Mouse (Mus musculus): ENCODE data around the gene Pcyox1. TPM values are rescaled to one million over a fixed set of nuclear protein-coding genes. Genes with fewer than 3 reads are reported as not detected.

Pcyox1 gene
- polyA plus RNA-seq, 1 experiment from 2014 or later, result 86.4 TPM

DNA sequence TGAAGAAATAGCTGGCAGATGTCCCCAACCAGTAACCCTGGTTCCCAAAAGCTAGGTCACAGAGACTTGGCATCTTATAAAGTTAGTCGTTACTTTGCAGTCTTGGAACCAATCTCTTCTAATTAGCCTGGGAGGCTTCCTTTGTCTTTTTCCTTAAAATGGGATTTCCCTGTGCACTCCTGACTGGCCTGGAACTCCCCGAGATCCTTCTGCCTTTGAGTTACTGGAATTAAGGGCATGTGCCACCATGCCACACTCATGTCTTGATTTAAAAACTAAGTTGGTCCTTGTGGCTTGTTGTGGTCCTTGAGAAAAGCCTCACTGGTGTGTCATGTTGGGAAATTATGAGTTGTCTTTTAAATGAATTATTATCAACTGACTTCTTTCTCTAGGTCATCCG is 18.6 kb downstream of the Pcyox1 start:
- peaks cover 40% of the 10 kb centered on the region for H3K36me3 ChIP-seq
- H3K9me3 ChIP-seq, result no peaks in the 10 kb centered on the region
- H3K9ac ChIP-seq, result no peak overlapping the region
- H3K4me3 ChIP-seq, result no peak overlapping the region
- no peak overlapping the region for H3K4me2 ChIP-seq (replicated peaks)
- H3K27me3 ChIP-seq, result no peaks in the 10 kb centered on the region
- H3K27ac ChIP-seq, result no peak overlapping the region
- H3K4me1 ChIP-seq, result no peaks in the 10 kb centered on the region
- ATAC-seq (ENCODE audit: insufficient number of reproducible peaks, insufficient read depth, low FRiP score, low TSS enrichment), result no peak
- 89% methylated on average over 3 of the region's 3 CpGs for WGBS

DNA sequence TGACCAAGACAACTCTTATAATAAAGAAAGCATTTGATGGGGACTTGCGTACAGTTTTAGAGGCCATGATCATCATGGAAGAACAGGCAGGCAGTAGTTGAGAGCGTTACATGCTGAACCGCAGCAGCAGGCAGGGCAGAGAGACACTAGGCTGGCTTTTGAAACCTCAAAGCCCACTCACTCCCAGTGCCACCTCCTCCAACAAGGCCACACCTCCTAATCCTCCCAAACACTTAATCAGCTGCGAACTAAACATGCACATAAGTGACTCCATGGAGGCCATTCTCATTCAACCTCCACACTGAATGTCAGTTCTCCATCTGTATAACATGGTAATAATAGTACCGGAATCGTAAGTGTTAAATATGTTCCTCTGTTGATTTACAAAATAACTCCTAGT is 23.4 kb downstream of the Pcyox1 start:
- peaks cover 28% of the 10 kb centered on the region for H3K36me3 ChIP-seq
- H3K4me1 ChIP-seq, result peaks cover 20% of the 10 kb centered on the region
- no peaks in the 10 kb centered on the region for H3K9me3 ChIP-seq
- H3K4me2 ChIP-seq (replicated peaks), result no peak overlapping the region
- 96% methylated on average over 6 of the region's 6 CpGs for WGBS
- H3K27ac ChIP-seq, result no peak overlapping the region
- H3K9ac ChIP-seq, result no peak overlapping the region
- no peak for ATAC-seq (ENCODE audit: insufficient number of reproducible peaks, insufficient read depth, low FRiP score, low TSS enrichment)
- no peaks in the 10 kb centered on the region for H3K27me3 ChIP-seq
- no peak overlapping the region for H3K4me3 ChIP-seq

DNA sequence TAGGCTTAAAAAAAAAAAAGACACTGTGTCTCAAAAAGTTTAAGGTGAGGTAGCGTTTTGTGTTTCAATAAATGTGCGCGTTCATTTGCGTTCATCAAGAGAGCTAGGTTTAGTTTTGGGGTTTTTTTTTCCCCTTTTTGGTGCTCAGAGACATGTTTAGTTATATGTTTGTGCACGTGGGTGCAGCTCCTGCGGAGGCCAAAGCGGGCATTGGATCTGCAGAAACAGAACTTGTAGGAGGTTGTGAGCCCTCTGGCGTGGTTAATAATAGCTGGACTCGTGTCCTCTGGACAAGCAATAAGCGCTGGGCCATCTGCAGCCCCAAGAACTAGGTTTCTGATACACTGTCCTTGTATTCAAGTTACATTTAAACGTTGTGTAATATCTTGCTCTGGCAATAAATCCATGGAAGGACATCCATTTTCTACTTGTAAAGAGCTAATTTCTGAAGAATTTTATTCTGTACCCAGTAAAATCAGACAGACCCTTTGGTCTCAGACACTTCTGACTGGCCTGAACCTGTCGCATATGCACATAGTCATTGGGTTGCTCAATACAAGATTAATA is 24.9 kb downstream of the Pcyox1 start:
- 4% methylated on average over 12 of the region's 12 CpGs for WGBS
- Histone ChIP-seq H3K9me3 (no peaks in the 10 kb centered on the region), H3K4me1 (peaks cover 20% of the 10 kb centered on the region), H3K4me2 (replicated peaks) (peak overlapping the region; percentile 90), H3K36me3 (peaks cover 16% of the 10 kb centered on the region), H3K27me3 (no peaks in the 10 kb centered on the region), H3K4me3 (peak overlapping the region; percentile 95), H3K27ac (peak overlapping the region; percentile 84; the same call in 1 of the 2 replicates), H3K9ac (peak overlapping the region; percentile 90)
- ATAC-seq (ENCODE audit: insufficient number of reproducible peaks, insufficient read depth, low FRiP score, low TSS enrichment), result no peak

DNA sequence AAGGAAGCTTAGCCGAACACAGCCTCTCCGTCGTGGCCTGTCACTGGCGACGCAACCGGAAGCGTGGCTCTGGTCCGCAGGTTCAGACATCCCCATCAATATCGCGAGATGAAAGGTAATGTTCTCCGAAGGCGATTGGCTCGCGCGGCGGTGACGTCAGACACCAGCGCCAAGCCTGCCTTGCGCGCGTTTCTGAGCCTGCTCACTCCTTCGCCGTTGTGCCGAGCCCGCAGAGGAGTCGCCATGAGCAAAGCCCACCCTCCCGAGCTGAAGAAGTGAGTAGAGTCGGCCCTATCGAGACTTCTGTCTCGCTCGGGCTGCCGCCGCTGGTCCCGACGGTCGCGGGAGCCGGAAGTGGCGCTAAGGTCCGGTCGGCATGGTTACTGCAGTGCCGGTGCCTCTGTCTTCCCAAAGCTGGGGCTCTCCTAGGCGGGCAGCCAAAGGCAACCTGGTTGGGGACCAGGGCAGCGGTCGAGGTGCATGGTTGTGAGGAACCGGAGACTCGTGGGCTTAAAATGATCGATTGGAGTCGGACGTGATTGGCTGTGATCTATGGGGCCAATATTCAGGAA is 25.5 kb downstream of the Pcyox1 start:
- under 1% methylated on average over 50 of the region's 50 CpGs for WGBS
- Histone ChIP-seq H3K27ac (peak overlapping the region; percentile 84), H3K9ac (peak overlapping the region; percentile 90), H3K27me3 (no peaks in the 10 kb centered on the region), H3K9me3 (no peaks in the 10 kb centered on the region), H3K4me1 (peaks cover 24% of the 10 kb centered on the region), H3K4me2 (replicated peaks) (peak overlapping the region; percentile 90), H3K36me3 (peaks cover 11% of the 10 kb centered on the region), H3K4me3 (peak overlapping the region; percentile 95)
- peak; percentile 93 for ATAC-seq (ENCODE audit: insufficient number of reproducible peaks, insufficient read depth, low FRiP score, low TSS enrichment)

DNA sequence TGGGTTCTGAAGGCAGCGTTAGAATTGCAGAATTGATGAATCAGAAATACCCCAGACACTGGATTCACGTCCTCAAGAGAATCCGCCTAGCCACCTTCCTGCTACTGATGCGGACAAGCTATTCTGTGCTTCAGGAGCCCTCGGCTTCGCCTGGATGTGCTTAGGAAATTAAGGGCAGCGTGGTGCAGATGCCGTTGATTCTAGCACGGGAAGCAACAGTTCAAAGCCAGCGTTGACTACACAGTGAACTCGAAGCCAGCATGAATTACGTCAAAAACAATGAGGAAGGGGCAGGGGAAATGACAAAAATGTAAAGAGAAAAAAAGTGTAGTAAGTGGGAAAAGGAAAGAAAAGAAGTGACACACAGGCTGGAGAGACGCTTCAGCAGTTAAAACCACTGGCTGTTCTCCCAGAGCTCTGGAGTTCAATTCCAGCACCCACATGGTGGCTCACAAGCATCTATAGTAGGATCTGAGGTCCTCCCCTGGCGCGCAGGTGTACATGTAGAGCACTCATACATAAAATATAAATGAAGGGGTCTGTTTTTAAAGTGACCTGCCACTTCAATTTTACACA is 26.1 kb downstream of the Pcyox1 start, which contains the start of gene Snrpg:
TSS of gene Snrpg (plus strand) at position 541 of the 576 bp plus-strand sequence.
- Histone ChIP-seq H3K4me3 (peak within 1 kb of the TSS; percentile 95), H3K27me3 (no peaks in the 10 kb centered on the region), H3K4me2 (replicated peaks) (peak within 1 kb of the TSS; percentile 90), H3K9ac (peak within 1 kb of the TSS; percentile 90), H3K9me3 (no peaks in the 10 kb centered on the region), H3K36me3 (peaks cover 7% of the 10 kb centered on the region; the same call in 1 of the 2 replicates), H3K4me1 (peaks cover 27% of the 10 kb centered on the region), H3K27ac (peak within 1 kb of the TSS; percentile 84)
- 16% methylated on average over 15 of the region's 15 CpGs for WGBS
- ATAC-seq (ENCODE audit: insufficient number of reproducible peaks, insufficient read depth, low FRiP score, low TSS enrichment), result 0 out of 2 replicates have a peak, but pooled peaks have one; percentile 35

DNA sequence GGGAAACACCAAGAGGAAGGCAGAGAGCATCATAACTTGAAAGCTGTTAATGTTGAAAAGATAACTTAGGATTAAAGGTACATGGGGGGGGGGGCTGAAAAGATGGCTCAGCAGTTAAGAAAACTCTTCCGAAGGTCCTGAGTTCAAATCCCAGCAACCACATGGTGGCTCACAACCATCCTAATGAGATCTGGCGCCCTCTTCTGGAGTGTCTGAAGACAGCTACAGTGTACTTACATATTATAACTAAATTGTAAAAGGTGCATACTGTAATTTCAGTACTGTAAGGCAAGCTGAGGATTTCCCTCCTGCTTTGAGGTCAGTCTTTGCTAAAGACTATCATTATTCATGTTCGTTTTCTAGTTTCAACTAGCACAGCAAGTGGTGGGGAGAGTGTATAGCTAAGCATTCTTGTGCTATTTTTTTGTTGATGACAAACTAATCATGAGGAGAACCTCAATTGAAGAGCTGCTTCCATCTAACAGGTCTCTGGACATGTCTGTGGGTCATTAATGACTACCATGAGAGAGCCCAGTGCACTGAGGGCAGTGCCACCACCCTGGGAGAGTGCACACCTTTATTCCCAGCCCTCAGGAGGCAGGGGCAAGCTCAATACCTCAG is 26.8 kb downstream of the Pcyox1 start:
- H3K4me3 ChIP-seq, result peak overlapping the region; percentile 95
- ATAC-seq (ENCODE audit: insufficient number of reproducible peaks, insufficient read depth, low FRiP score, low TSS enrichment), result no peak

DNA sequence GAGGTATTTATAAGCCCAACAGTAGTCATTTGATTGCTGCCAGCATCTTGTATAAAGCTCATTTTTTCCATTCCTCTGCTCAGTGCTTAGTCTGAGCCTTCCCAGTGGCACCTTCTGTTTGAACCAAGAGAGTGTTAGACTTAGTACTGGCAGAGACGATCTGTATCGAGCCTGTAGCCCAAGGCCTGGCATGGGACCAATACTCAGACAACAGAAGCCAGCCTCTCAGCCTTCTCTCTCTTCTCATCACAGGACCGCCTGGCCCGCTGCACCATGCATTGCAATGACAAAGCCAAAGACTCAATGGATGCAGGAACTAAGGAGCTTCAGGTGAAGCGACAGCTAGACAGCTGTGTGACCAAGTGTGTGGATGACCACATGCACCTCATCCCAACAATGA is 28.5 kb downstream of the Pcyox1 start:
- H3K4me3 ChIP-seq, result no peak overlapping the region
- H3K9ac ChIP-seq, result no peak overlapping the region
- 93% methylated on average over 5 of the region's 5 CpGs for WGBS
- no peak overlapping the region for H3K4me2 ChIP-seq (replicated peaks)
- peaks cover 7% of the 10 kb centered on the region; the same call in 1 of the 2 replicates for H3K36me3 ChIP-seq
- ATAC-seq (ENCODE audit: insufficient number of reproducible peaks, insufficient read depth, low FRiP score, low TSS enrichment), result no peak
- H3K27ac ChIP-seq, result no peak overlapping the region
- no peaks in the 10 kb centered on the region for H3K9me3 ChIP-seq
- no peaks in the 10 kb centered on the region for H3K27me3 ChIP-seq
- H3K4me1 ChIP-seq, result peaks cover 30% of the 10 kb centered on the region

More for the DNA sequence above, 26.8 kb downstream of the Pcyox1 start:
- H3K9me3 ChIP-seq, result no peaks in the 10 kb centered on the region
- H3K27ac ChIP-seq, result peak overlapping the region; percentile 84; the same call in 1 of the 2 replicates
- peaks cover 7% of the 10 kb centered on the region; the same call in 1 of the 2 replicates for H3K36me3 ChIP-seq
- peaks cover 27% of the 10 kb centered on the region for H3K4me1 ChIP-seq
- H3K9ac ChIP-seq, result peak overlapping the region; percentile 71; the same call in 1 of the 2 replicates
- no peaks in the 10 kb centered on the region for H3K27me3 ChIP-seq
- 71% methylated on average over 3 of the region's 3 CpGs for WGBS
- H3K4me2 ChIP-seq (replicated peaks), result peak overlapping the region; percentile 90

DNA sequence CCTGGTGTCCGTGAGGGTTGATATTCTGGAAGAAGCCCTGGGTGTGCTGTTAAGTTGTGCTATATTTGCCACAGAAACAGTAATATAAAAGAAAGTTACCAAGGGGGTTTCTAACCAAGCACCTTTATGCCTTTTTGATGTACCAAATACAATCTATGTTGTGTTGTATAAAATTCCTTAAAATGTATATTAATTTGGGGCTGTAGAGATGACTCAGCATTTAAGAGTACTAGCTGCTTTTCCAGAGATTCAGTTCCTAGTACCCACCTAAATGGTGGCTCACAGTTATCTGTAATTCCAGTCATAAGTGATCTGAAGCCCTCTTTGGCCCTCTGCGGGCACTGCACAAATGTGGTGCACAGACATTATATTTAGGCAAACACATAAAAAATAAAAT is 30.1 kb downstream of the Pcyox1 start:
- no peak for ATAC-seq (ENCODE audit: insufficient number of reproducible peaks, insufficient read depth, low FRiP score, low TSS enrichment)

DNA sequence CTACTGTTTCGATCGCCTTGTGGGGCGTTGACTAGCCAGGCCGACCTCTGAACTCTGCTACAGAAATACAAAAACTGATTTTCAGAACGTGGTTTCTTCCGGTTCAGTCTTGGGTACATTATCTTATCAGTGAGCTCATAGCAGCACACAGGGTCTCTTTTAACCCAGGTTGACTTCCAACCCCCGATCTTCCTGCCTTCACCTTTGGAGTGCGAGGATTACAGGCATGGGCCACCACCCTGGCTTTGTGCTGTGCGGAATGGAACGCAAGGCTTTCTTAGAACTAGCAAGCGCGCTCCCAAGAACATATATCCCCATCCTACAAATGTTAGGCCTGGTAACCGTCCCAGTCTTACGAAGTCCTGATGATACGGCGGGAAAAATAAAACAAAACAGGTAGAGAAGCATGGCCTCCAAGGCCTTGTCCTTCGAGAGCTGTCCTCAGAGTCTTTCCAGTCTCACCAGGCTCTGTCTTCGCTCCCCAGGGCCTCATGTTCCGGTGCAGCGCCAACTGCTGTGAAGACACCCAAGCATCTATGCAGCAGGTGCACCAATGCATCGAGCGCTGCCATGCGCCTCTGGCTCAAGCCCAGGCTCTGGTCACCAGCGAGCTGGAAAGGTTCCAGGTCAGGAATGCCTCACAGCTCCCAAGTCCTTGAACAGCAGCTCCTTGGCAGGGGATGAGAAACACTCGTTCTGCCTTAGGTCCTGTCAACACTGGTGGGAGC is 30.7 kb downstream of the Pcyox1 start:
- Histone ChIP-seq H3K9me3 (no peaks in the 10 kb centered on the region), H3K36me3 (peaks cover 7% of the 10 kb centered on the region; the same call in 1 of the 2 replicates), H3K4me2 (replicated peaks) (peak overlapping the region; percentile 81), H3K9ac (peak overlapping the region; percentile 73), H3K4me3 (peak overlapping the region; percentile 68), H3K4me1 (peaks cover 17% of the 10 kb centered on the region), H3K27ac (peak overlapping the region; percentile 74), H3K27me3 (no peaks in the 10 kb centered on the region)
- ATAC-seq (ENCODE audit: insufficient number of reproducible peaks, insufficient read depth, low FRiP score, low TSS enrichment), result no peak
- WGBS, result 45% methylated on average over 25 of the region's 25 CpGs

More for the DNA sequence above, 30.1 kb downstream of the Pcyox1 start:
- H3K4me2 ChIP-seq (replicated peaks), result peak overlapping the region; percentile 81
- no peak overlapping the region for H3K27ac ChIP-seq
- peaks cover 7% of the 10 kb centered on the region; the same call in 1 of the 2 replicates for H3K36me3 ChIP-seq
- peak overlapping the region; percentile 68; the same call in 1 of the 2 replicates for H3K4me3 ChIP-seq
- peaks cover 17% of the 10 kb centered on the region for H3K4me1 ChIP-seq
- H3K9me3 ChIP-seq, result no peaks in the 10 kb centered on the region
- 85% methylated on average over 2 of the region's 2 CpGs for WGBS
- no peaks in the 10 kb centered on the region for H3K27me3 ChIP-seq
- peak overlapping the region; percentile 7; the same call in 1 of the 2 replicates for H3K9ac ChIP-seq

DNA sequence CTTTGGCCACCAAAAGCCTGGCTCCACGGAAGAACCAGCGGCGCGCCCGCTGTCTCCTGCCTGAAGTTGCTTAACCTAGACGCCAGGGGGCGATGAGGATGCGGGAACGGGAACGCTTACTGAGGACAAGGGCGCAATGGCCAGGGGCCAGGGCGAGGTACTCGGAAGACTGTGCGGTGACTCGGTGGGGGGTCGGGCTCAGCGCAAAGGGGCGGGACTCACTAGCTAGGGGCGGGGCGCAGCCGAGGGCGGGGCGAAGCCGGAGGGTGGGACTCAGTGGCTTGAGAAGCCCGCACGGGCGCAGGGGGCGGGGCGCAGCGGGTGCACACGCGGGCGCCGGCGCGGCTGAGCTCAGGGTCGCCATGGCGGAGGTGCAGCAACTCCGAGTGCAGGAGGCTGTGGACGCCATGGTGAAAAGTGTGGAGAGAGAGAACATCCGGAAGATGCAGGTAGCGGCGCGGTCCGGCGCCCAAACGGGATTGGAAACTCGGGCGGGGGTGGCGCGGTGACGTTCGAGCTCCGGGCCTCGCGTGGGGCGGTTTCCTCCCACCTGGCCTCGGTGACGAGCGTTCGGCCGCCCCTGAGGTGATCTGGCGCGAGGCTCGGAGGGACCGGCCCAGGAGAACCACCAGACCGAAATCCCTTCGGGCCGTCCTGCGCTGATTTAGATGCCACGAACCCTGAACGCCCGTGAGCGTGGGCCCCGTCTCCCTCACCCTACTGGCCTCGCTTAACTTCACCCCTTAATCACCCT is 31.4 kb downstream of the Pcyox1 start, which contains the start of gene Fam136a:
TSS of gene Fam136a (plus strand) at position 276 of the 754 bp plus-strand sequence.
- Histone ChIP-seq H3K4me2 (replicated peaks) (peak within 1 kb of the TSS; percentile 81), H3K4me1 (peaks cover 12% of the 10 kb centered on the region), H3K27ac (peak within 1 kb of the TSS; percentile 74), H3K4me3 (peak within 1 kb of the TSS; percentile 68), H3K9ac (peak within 1 kb of the TSS; percentile 73), H3K36me3 (peaks cover 7% of the 10 kb centered on the region; the same call in 1 of the 2 replicates), H3K9me3 (no peaks in the 10 kb centered on the region), H3K27me3 (no peaks in the 10 kb centered on the region)
- peak; percentile 95 for ATAC-seq (ENCODE audit: insufficient number of reproducible peaks, insufficient read depth, low FRiP score, low TSS enrichment)
- WGBS, result under 1% methylated on average over 66 of the region's 76 CpGs

Measured in embryonic facial prominence, embryonic 12.5 days (tissue).